Mouse (Mus musculus) central nervous system, embryonic 18 days (tissue): ENCODE data around the gene Thpo. TPM values are rescaled to one million over a fixed set of nuclear protein-coding genes. Genes with fewer than 3 reads are reported as not detected.

Source experiments
- polyA plus RNA-seq: library from polyadenylated mRNA; depleted of rRNA; stranded (reverse); fragments of >200 nt; gene quantifications from 2 replicates; pipeline ENCODE4 v1.2.3, GENCODE M21; 2012; rRNA removed

Thpo gene
- polyA plus RNA-seq: 4.2 and 4.4 TPM in 2 replicates

DNA sequence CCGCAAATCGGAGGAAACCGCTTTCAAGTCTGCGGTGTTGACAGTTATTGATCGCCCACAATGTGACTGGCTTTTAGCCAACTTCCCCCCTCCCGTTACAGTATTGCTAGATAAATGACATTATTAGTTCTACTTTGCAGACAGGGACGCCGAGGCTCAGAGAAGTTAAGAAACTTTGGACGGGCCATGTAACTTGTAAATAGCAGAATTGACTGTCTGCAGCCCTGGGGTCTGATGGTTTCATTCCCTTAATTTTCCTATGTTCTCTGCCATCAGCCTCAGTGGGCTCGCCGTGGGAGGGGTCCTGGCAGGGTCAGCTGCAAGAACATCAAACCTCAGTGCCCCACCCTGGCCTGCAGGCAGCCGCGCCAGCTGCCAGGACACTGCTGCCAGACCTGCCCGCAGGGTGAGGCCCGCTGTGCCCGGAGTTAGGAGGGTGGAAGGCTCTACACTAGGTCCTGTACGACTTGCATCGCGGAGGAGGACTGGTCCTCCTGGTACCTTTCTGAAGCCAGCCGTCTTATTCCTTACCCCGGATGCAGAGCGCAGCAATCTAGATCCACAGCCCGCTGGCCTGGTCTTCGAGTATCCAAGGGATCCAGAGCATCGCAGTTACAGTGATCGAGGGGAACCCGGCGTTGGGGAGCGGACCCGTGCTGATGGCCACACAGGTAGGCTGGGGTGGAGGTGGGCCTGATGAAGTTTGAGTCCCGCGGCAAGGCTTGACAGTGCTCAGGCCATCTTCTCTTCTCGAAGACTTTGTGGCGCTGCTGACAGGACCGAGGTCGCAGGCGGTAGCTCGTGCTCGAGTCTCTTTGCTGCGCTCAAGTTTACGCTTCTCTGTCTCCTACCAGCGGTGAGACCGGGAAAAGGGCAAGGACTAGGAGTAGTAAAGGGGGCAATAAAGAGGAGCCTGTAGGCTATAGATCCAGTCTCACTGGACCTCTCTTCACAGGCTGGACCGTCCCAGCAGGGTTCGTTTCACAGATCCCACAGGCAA is at the start of gene Thpo:
TSS of gene Thpo (minus strand) at position 781 of the 1,000 bp plus-strand sequence.

DNA sequence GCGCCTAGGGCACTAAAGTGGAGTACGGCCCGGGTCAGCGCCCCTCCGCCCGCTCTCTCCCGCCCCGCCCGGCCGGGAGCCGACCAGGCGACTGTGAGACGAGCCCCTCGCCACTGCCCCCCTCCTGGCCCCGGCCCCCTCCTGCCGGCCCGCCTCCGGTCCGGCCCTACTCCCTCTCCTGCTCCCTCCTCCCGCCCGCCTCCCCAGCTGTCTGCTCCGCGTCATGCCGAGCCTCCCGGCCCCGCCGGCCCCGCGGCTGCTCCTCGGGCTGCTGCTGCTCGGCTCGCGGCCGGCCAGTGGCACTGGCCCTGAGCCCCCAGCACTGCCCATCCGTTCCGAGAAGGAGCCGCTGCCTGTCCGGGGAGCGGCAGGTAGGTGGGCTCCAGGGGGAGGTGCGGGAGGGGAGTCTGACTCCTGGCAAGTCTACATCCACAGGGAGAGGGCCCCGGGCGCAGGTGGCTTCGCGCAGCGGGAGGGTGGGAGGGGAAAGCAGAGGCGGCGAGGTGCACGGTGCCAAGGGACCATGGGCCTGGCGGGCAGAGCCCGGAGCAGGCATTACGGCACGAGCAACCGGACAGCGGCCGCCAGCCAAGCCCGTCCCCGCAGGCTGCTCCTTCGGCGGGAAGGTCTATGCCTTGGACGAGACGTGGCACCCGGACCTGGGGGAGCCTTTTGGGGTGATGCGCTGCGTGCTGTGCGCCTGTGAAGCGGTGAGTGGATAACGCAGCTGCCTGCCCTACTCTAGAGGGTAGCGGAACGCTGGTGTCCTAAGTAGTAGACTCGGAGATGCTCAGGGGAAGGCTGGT is 1.2 kb downstream of the Thpo start, which contains the start of gene Chrd:
TSS of gene Chrd (plus strand) at position 203 of the 806 bp plus-strand sequence.

DNA sequence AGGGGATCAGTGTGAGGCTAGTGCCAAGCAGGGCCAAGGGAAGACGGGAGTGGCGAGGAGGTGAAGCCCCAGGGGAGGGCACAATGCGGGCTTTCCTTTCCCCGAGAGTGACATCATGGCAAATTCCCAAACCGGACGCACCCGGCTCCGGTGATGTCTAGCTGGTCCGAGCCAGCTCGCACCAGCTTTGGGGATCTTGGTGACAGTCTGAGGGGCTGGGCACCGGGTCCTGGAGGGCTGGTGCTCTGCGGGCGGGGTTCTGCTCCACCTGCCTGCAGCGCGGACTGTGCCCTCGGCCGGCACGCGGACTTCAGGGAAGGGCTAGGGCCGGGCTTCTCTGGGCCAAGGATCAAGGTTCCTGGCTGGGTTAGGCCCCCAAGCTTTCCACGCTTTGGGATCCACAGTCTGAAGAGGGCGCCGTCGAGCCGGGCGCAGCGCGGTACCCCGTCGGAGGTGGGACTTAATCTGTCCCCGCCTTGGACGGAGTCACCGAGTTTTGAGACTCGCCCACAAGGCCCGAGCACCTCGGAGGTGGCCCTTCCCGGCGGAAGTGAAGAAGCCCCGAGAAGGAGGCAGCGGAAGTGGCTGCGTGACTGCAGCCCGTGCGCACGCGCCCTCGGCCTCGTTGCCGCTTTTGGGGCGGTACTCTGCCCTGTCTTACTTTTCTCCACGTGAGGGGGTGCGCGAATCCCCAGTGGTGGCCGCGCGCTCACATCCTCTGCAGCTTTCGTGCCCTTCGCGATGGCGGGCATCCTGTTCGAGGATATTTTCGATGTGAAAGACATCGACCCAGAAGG is 16.9 kb downstream of the Thpo start, which contains the start of the genes Polr2h and Clcn2:
TSS of gene Polr2h (plus strand) at position 485 of the 797 bp plus-strand sequence.
TSS of gene Clcn2 (minus strand) at position 566 of the 797 bp plus-strand sequence.

DNA sequence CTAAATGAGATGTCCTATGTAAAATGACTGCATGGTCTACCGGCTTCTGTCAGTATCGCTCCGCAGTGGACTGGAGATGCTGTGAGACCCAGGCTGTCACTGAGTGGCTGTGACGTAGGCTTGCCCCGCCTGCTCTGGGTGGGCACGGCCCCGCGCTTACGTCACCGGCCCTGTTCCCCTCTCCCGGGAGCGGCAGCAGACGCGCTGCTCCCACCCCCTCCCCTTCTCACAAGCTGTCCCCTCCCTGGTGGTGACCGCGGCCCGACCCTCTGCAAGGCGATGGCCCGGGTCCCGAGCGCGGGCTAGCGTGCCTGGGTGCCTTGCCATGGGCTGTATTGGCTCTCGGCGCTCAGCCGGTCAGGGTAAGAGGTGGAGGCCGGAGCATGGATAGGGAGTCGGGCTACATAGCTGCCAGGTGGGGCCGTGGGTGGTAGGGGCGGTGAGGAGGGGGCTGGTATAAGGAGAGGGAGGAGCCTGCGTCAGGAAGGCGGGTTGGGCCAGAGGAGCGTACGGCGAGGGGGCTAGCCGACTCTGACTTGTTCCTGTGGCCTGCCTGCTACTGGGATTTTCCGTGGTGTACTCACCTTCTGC is 41.1 kb downstream of the Thpo start, which contains the start of gene Fam131a:
TSS of gene Fam131a (plus strand) at position 131 of the 591 bp plus-strand sequence.

Other genes with a start within 250 kb of the Thpo start
- gene Eif2b5, start 235.7 kb downstream of the Thpo start, polyA plus RNA-seq: 53.5 and 54.5 TPM in 2 replicates
- gene Dvl3, start 217.5 kb downstream of the Thpo start, polyA plus RNA-seq: 46.6 and 54.8 TPM in 2 replicates
- gene Ap2m1, start 199.0 kb downstream of the Thpo start, polyA plus RNA-seq: 1,387 and 1,451 TPM in 2 replicates
- gene Abcf3, start 185.9 kb downstream of the Thpo start, polyA plus RNA-seq: 70.8 and 74.8 TPM in 2 replicates
- gene Vwa5b2, start 145.0 kb downstream of the Thpo start, polyA plus RNA-seq: 54.7 and 55.0 TPM in 2 replicates
- 6.6 and 7.1 TPM in 2 replicates for gene Eef1akmt4, start 122.9 kb downstream of the Thpo start, polyA plus RNA-seq
- gene Gm49333, start 122.9 kb downstream of the Thpo start, polyA plus RNA-seq: not detected in 2 replicates
- gene Alg3, start 122.8 kb downstream of the Thpo start, polyA plus RNA-seq: 16.5 and 18.6 TPM in 2 replicates
- 120 and 138 TPM in 2 replicates for gene Camk2n2, start 113.2 kb downstream of the Thpo start, polyA plus RNA-seq
- 35.4 and 35.7 TPM in 2 replicates for gene Ece2, start 104.7 kb downstream of the Thpo start, polyA plus RNA-seq
- 232 and 236 TPM in 2 replicates for gene Psmd2, start 82.9 kb downstream of the Thpo start, polyA plus RNA-seq
- 202 and 210 TPM in 2 replicates for gene Eif4g1, start 66.2 kb downstream of the Thpo start, polyA plus RNA-seq
- 85.0 and 85.2 TPM in 2 replicates for gene Fam131a, start 41.3 kb downstream of the Thpo start, polyA plus RNA-seq
- 67.6 and 70.6 TPM in 2 replicates for gene Polr2h, start 16.8 kb downstream of the Thpo start, polyA plus RNA-seq
- 70.5 and 74.5 TPM in 2 replicates for gene Clcn2, start 16.8 kb downstream of the Thpo start, polyA plus RNA-seq
- 24.4 and 26.3 TPM in 2 replicates for gene Chrd, start 1.4 kb downstream of the Thpo start, polyA plus RNA-seq